Mouse (Mus musculus) MEL (cell line): ENCODE data around the gene Cenpc1. TPM values are rescaled to one million over a fixed set of nuclear protein-coding genes. Genes with fewer than 3 reads are reported as not detected.

Experiments used
- DNase-seq: peaks from one replicate; pipeline ENCODE4 v3.0.0; 2011; ENCODE audit warnings: low read depth, low spot score
- H3K27ac ChIP-seq: 2 replicates; pipeline ENCODE4 v1.5.1; 2012; ENCODE audit warnings: low read depth, mild to moderate bottlenecking, control low read depth, low read length, moderate library complexity; ENCODE audit not compliant: control insufficient read depth
- H3K27me3 ChIP-seq, 2 experiments: fragments of 150-350 bp in 1 of 2; sonication (generic) in 1 of 2; 2 replicates each; pipeline ENCODE4 v1.6.1; 2012; ENCODE audit warnings: low read length in 2 of 2, mild to moderate bottlenecking in 2 of 2, improper control_type of control experiment in 1 of 2, moderate library complexity in 1 of 2; ENCODE audit not compliant: insufficient read depth in 2 of 2, control insufficient read depth in 1 of 2
- H3K36me3 ChIP-seq, 2 experiments: 2 replicates each; pipeline ENCODE4 v1.6.1; 2012 to 2014; ENCODE audit warnings: low read length in 2 of 2, improper control_type of control experiment in 1 of 2, inconsistent platforms in 1 of 2, mild to moderate bottlenecking in 1 of 2; ENCODE audit not compliant: insufficient read depth in 2 of 2, control insufficient read depth in 1 of 2
- H3K4me1 ChIP-seq, 2 experiments: fragments of 150-350 bp in 1 of 2; sonication (generic) in 1 of 2; 2 replicates each; pipeline ENCODE4 v1.6.1; 2012; ENCODE audit warnings: low read length in 2 of 2, improper control_type of control experiment in 1 of 2, mild to moderate bottlenecking in 1 of 2; ENCODE audit not compliant: insufficient read depth in 2 of 2, control insufficient read depth in 1 of 2
- H3K4me3 ChIP-seq, 2 experiments: fragments of 150-350 bp in 1 of 2; sonication (generic) in 1 of 2; 2 replicates each; pipeline ENCODE4 v1.5.1; 2012; ENCODE audit warnings: low read depth in 2 of 2, low read length in 2 of 2, mild to moderate bottlenecking in 2 of 2, moderate library complexity in 2 of 2, control low read depth in 1 of 2, improper control_type of control experiment in 1 of 2; ENCODE audit not compliant: control insufficient read depth in 1 of 2, insufficient read depth in 1 of 2
- H3K79me2 ChIP-seq: 2 replicates; pipeline ENCODE4 v1.6.1; 2012; ENCODE audit warnings: mild to moderate bottlenecking, low read length, moderate library complexity; ENCODE audit not compliant: control insufficient read depth, poor library complexity, insufficient read depth
- H3K9ac ChIP-seq: 2 replicates; pipeline ENCODE4 v1.6.1; 2012; ENCODE audit warnings: low read depth, mild to moderate bottlenecking, control low read depth, low read length, moderate library complexity; ENCODE audit not compliant: control insufficient read depth, poor library complexity, severe bottlenecking
- H3K9me3 ChIP-seq: fragments of 150-350 bp; sonication (generic); replicated peaks from 2 replicates; pipeline ENCODE4 v1.6.1; 2012; ENCODE audit warnings: mild to moderate bottlenecking, low read length, improper control_type of control experiment, moderate library complexity; ENCODE audit not compliant: insufficient read depth
- BHLHE40 ChIP-seq: IDR thresholded peaks from 2 replicates; pipeline ENCODE4 v1.6.1; 2012; ENCODE audit warnings: low read depth, mild to moderate bottlenecking, inconsistent platforms, low read length, improper control_type of control experiment, borderline replicate concordance
- E2F4 ChIP-seq: IDR thresholded peaks from 2 replicates; pipeline ENCODE4 v1.6.1; 2011; ENCODE audit warnings: low read depth, low read length, improper control_type of control experiment, borderline replicate concordance
- ELF1 ChIP-seq: IDR thresholded peaks from 2 replicates; pipeline ENCODE4 v1.6.1; 2014; ENCODE audit warnings: low read depth, mild to moderate bottlenecking, inconsistent platforms, low read length, improper control_type of control experiment, moderate library complexity
- EP300 ChIP-seq, 2 experiments: IDR thresholded peaks; 2 replicates each; pipeline ENCODE4 v1.6.1; 2011; ENCODE audit warnings: improper control_type of control experiment in 2 of 2, low read length in 2 of 2, low read depth in 1 of 2, mild to moderate bottlenecking in 1 of 2
- GABPA ChIP-seq: IDR thresholded peaks from 2 replicates; pipeline ENCODE4 v1.6.1; 2012; ENCODE audit warnings: low read depth, mild to moderate bottlenecking, inconsistent platforms, low read length, improper control_type of control experiment, moderate library complexity
- GATA1 ChIP-seq: IDR thresholded peaks from 2 replicates; pipeline ENCODE4 v1.6.1; 2011; ENCODE audit warnings: low read depth, low read length, improper control_type of control experiment
- HCFC1 ChIP-seq: IDR thresholded peaks from 2 replicates; pipeline ENCODE4 v1.6.1; 2012; ENCODE audit warnings: low read depth, mild to moderate bottlenecking, inconsistent platforms, low read length, improper control_type of control experiment, moderate library complexity
- JUND ChIP-seq: IDR thresholded peaks from 2 replicates; pipeline ENCODE4 v1.6.1; 2011; ENCODE audit warnings: low read depth, mild to moderate bottlenecking, improper control_type of control experiment, low read length
- KAT2A ChIP-seq: conservative IDR thresholded peaks from 2 replicates; pipeline ENCODE4 v1.6.1; 2012; ENCODE audit warnings: low read depth, low read length, improper control_type of control experiment, inconsistent platforms
- MXI1 ChIP-seq: IDR thresholded peaks from 2 replicates; pipeline ENCODE4 v1.6.1; 2011; ENCODE audit warnings: mild to moderate bottlenecking, low read depth, low read length, improper control_type of control experiment
- MYC ChIP-seq: IDR thresholded peaks from 2 replicates; pipeline ENCODE4 v1.6.1; 2011; ENCODE audit warnings: low read depth, mild to moderate bottlenecking, low read length, improper control_type of control experiment, moderate library complexity
- NELFE ChIP-seq: IDR thresholded peaks from 2 replicates; pipeline ENCODE4 v1.6.1; 2011; ENCODE audit warnings: low read depth, low read length, improper control_type of control experiment
- POLR2A ChIP-seq, 2 experiments: IDR thresholded peaks; 2 replicates each; pipeline ENCODE4 v1.6.1; 2011 to 2012; ENCODE audit warnings: low read length in 2 of 2, mild to moderate bottlenecking in 2 of 2, control low read depth in 1 of 2, improper control_type of control experiment in 1 of 2, low read depth in 1 of 2, moderate library complexity in 1 of 2; ENCODE audit not compliant: control insufficient read depth in 1 of 2, insufficient read depth in 1 of 2, poor library complexity in 1 of 2
- POLR2AphosphoS2 ChIP-seq: IDR thresholded peaks from 2 replicates; pipeline ENCODE4 v1.6.1; 2011; ENCODE audit warnings: low read length, improper control_type of control experiment
- RAD21 ChIP-seq: IDR thresholded peaks from 2 replicates; pipeline ENCODE4 v1.6.1; 2011; ENCODE audit warnings: mild to moderate bottlenecking, low read depth, low read length, improper control_type of control experiment
- RCOR1 ChIP-seq: IDR thresholded peaks from 2 replicates; pipeline ENCODE4 v1.6.1; 2012; ENCODE audit warnings: low read depth, mild to moderate bottlenecking, inconsistent platforms, low read length, improper control_type of control experiment
- SIN3A ChIP-seq: IDR thresholded peaks from 2 replicates; pipeline ENCODE4 v1.6.1; 2012; ENCODE audit warnings: low read length, improper control_type of control experiment, inconsistent platforms
- TAL1 ChIP-seq: IDR thresholded peaks from 2 replicates; pipeline ENCODE4 v1.6.1; 2012; ENCODE audit warnings: mild to moderate bottlenecking, inconsistent platforms, low read length, moderate library complexity, mixed read lengths
- TBP ChIP-seq: IDR thresholded peaks from 2 replicates; pipeline ENCODE4 v1.8.0; 2011; ENCODE audit warnings: low read depth, low read length, improper control_type of control experiment
- TCF12 ChIP-seq: IDR thresholded peaks from 2 replicates; pipeline ENCODE4 v1.6.1; 2014; ENCODE audit warnings: low read depth, mild to moderate bottlenecking, inconsistent platforms, low read length, improper control_type of control experiment, moderate library complexity
- UBTF ChIP-seq: IDR thresholded peaks from 2 replicates; pipeline ENCODE4 v1.6.1; 2012; ENCODE audit warnings: low read depth, mild to moderate bottlenecking, inconsistent platforms, low read length, improper control_type of control experiment, moderate library complexity, borderline replicate concordance; ENCODE audit not compliant: insufficient read depth
- USF1 ChIP-seq: IDR thresholded peaks from 2 replicates; pipeline ENCODE4 v1.6.1; 2014; ENCODE audit warnings: low read depth, mild to moderate bottlenecking, inconsistent platforms, low read length, improper control_type of control experiment, moderate library complexity
- USF2 ChIP-seq, 2 experiments: IDR thresholded peaks; 2 replicates each; pipeline ENCODE4 v1.6.1; 2011 to 2012; ENCODE audit warnings: improper control_type of control experiment in 2 of 2, low read length in 2 of 2, borderline replicate concordance in 1 of 2, inconsistent platforms in 1 of 2, low read depth in 1 of 2, mild to moderate bottlenecking in 1 of 2; ENCODE audit not compliant: insufficient read depth in 1 of 2
- ZKSCAN1 ChIP-seq: IDR thresholded peaks from 2 replicates; pipeline ENCODE4 v1.6.1; 2012; ENCODE audit warnings: low read depth, mild to moderate bottlenecking, inconsistent platforms, low read length, improper control_type of control experiment, moderate library complexity
- ZNF384 ChIP-seq: IDR thresholded peaks from 2 replicates; pipeline ENCODE4 v1.6.1; 2012; ENCODE audit warnings: low read depth, mild to moderate bottlenecking, inconsistent platforms, low read length, improper control_type of control experiment
- polyA plus RNA-seq, 2 experiments: library from polyadenylated mRNA; stranded (reverse) in 1 of 2; unstranded in 1 of 2; fragments of >175 nt in 1 of 2; fragments of >200 nt in 1 of 2; gene quantifications; 2 replicates each; pipeline versions ENCODE4 v1.2.1 to v1.2.4; 2012; ENCODE audit warnings: low replicate concordance in 2 of 2, low read depth in 1 of 2; ENCODE audit not compliant: insufficient read length in 2 of 2, insufficient read depth in 1 of 2, missing spikeins in 1 of 2
- total RNA-seq: library from RNA; depleted of rRNA; stranded (reverse); fragments of 300-350 nt; gene quantifications from 2 replicates; pipeline ENCODE4 v1.2.3, GENCODE M21; 2012

The Cenpc1 gene
- total and polyA plus RNA-seq, 3 experiments, result 9.6 to 12.6 TPM; not detected in 1

- H3K9me3 ChIP-seq, result no peaks in the 10 kb centered on the region
- H3K4me1 ChIP-seq, result peaks cover 0 to 4% of the 10 kb centered on the region in 2 experiments; a peak in 2 of 4 replicates
- no peak overlapping the region for H3K27ac ChIP-seq
- no peak for DNase-seq
- no peak overlapping the region for H3K9ac ChIP-seq
- H3K36me3 ChIP-seq, result peaks cover 0 to 5% of the 10 kb centered on the region in 2 experiments; a peak in 1 of 4 replicates
- no peak for TF ChIP-seq ZKSCAN1
- TF ChIP-seq TBP, result no peak
- TF ChIP-seq HCFC1, result no peak
- TF ChIP-seq TAL1, result no peak
- TF ChIP-seq GATA1, result no peak
- TF ChIP-seq KAT2A, result no peak
- no peak overlapping the region for H3K4me3 ChIP-seq
- H3K79me2 ChIP-seq, result no peaks in the 10 kb centered on the region
- H3K27me3 ChIP-seq, result no peaks in the 10 kb centered on the region
Measured at GRCm38 (mm10) chr5:86072756-86073386, 7.5 kb upstream of the Cenpc1 start.

DNA sequence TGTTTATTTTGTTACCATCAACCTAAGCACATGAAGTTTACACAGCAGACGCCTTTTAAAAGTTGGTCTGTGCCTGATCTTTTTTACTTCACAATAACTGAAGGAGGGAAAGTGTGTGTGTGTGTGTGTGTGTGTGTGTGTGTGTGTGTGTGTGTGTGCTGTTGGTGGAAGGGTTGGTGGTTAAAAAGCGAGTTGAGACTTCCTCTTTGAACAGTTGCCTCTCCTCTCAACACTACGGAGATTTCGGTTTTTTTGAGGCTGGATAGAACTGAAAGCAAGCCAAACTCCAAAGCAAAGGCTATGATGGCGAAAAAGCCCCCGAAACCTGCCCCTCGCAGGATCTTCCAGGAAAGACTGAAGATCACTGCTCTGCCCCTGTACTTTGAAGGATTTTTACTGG is 6.2 kb upstream of the Cenpc1 start, which contains the start of gene Stap1:
Stap1 (plus strand) TSS at position 209 of the 400 bp plus-strand sequence.
- TF ChIP-seq USF2 (IDR thresholded peaks at IDR 0.05; ENCODE audit: borderline replicate concordance in 1 of 2, insufficient read depth in 1 of 2, low read depth in 1 of 2, low read length in 2 of 2) (no peak), EP300 (IDR thresholded peaks at IDR 0.05; ENCODE audit: low read depth in 1 of 2, low read length in 2 of 2) (peak; percentile 16 to 23; a peak in 1 of 4 replicates), RCOR1 (0 out of 2 replicates have a peak, but pooled peaks have one; percentile 25), JUND (no peak), ZNF384 (peak; percentile 36; the same call in 1 of the 2 replicates), KAT2A (no peak)
- Histone ChIP-seq H3K27ac (no peak within 1 kb of the TSS), H3K9ac (peak within 1 kb of the TSS; percentile 35; the same call in 1 of the 2 replicates), H3K9me3 (no peaks in the 10 kb centered on the region), H3K27me3 (no peaks in the 10 kb centered on the region), H3K36me3 (peaks cover 0 to 8% of the 10 kb centered on the region in 2 experiments; a peak in 2 of 4 replicates), H3K4me1 (peaks cover 0 to 10% of the 10 kb centered on the region in 2 experiments; a peak in 2 of 4 replicates), H3K79me2 (no peaks in the 10 kb centered on the region), H3K4me3 (peak within 1 kb of the TSS; percentile 18 to 44; a peak in 2 of 4 replicates)
- peak; percentile 61 for DNase-seq

DNA sequence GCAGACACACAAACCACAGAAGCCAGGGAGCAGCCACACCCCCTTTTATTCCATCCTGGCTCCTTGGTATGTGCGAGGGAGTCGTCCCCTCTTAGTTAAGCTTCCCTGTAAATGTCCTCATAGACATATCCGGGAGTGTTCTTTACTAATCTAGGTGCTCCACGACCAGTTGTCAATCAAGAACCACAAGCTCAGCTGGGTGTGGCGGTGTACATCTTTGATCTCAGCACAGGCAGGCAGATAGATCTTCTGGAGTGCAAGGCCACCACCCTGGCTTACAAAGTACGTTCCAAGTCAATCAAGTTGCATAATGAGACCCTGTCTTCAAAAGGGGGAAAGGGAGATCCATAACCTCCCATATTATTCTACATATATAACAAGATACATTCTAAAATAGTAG is 3.7 kb upstream of the Cenpc1 start:
- H3K9me3 ChIP-seq, result no peaks in the 10 kb centered on the region
- no peaks in the 10 kb centered on the region for H3K27me3 ChIP-seq
- peaks cover 0 to 13% of the 10 kb centered on the region in 2 experiments; a peak in 2 of 4 replicates for H3K36me3 ChIP-seq
- peaks cover 5% of the 10 kb centered on the region; the same call in 1 of the 2 replicates for H3K79me2 ChIP-seq
- no peak for DNase-seq
- H3K9ac ChIP-seq, result no peak overlapping the region
- peaks cover 3 to 10% of the 10 kb centered on the region in 2 experiments; a peak in 3 of 4 replicates for H3K4me1 ChIP-seq
- H3K27ac ChIP-seq, result no peak overlapping the region
- no peak overlapping the region for H3K4me3 ChIP-seq
- TF ChIP-seq RCOR1 (no peak), BHLHE40 (no peak), USF1 (no peak), RAD21 (no peak), ZKSCAN1 (no peak), MYC (no peak), MXI1 (no peak), EP300 (IDR thresholded peaks at IDR 0.05; ENCODE audit: low read depth in 1 of 2, low read length in 2 of 2) (no peak), NELFE (no peak), E2F4 (no peak), UBTF (no peak), GABPA (no peak), TCF12 (no peak), POLR2AphosphoS2 (no peak), ELF1 (no peak), POLR2A (IDR thresholded peaks at IDR 0.05; ENCODE audit: control insufficient read depth in 1 of 2, insufficient read depth in 1 of 2, low read depth in 1 of 2, low read length in 2 of 2, poor library complexity in 1 of 2) (no peak), SIN3A (no peak)
